Mouse (Mus musculus) R1 (cell line): ENCODE measurements around the gene Ppp1r16b.
"Not testable (repeated sequence)": the region's sequence is repeated elsewhere in the genome, so short reads cannot be mapped to it uniquely, and the experiment has no call there.

ENCODE experiments used
- DNase-seq: peaks from one replicate; pipeline ENCODE4 v3.0.0-alpha.2; 2018; ENCODE audit warnings: low read depth, low spot score

Ppp1r16b gene

DNA sequence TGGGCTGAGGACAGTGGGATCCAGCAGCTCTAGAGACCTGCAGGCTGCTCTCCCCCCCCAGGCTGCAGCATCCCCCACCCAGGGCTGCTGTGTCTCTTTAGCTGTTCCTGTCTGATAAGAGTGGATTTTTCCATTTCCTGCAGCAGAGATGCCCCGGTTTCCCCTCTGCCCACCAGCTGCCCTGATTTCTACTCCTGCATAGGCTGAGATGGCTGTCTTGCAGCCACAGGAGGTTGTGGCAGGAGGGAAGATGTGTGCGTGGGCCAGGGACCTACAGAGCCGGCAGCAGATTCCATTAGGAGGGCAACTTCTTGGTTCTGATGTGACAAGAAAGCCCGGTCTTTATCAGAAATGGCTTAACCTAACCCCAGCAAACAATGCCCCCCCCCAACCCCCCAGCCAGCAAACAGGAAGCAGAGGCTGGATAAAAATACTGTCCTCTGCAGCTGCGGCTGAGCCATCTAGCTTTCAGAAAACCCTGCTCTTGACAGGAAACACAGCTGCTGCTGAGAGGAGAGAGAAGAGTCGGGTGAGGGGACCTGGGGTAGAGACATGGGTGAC lies 57.9 kb downstream of the Ppp1r16b start:
- no peak for DNase-seq

DNA sequence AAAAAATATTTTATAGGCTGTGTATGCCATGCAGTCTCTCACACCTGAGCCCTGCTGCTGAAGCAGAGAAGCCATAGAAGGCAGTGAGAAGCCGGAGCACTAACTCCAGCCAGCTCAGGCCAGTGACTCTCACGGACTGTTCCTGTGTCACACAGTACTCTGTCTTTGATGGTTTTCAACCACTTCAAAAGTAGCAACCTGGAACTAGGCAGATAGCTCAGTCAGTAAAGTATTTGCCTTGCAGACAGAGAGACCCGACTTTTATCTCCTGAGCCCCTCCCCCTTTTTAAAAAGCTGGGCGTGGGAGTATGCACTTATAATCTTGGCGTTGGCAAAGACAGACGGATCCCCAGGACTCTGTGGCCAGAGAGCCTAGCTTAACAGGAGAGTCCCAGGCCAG lies 58.6 kb downstream of the Ppp1r16b start:
- DNase-seq: no peak

DNA sequence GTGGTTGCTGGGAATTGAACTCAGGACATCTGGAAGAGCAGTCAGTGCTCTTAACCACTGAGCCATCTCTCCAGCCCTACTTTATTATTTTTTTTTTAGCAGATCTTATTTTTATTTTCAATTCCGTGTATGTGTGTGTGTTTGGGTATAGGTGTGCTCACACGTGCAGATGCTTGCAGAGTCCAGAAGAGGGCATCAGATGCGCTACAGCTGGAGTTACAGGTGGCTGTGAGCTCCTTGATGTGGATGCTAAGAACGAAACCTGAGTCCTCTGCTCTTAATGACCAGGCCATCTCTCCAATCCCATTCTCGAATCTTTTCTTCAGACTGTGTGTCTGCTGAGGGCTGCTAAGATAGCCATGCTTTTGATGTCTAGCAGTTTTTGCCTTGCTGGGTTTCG lies 61.1 kb downstream of the Ppp1r16b start:
- DNase-seq: peak; percentile 46

DNA sequence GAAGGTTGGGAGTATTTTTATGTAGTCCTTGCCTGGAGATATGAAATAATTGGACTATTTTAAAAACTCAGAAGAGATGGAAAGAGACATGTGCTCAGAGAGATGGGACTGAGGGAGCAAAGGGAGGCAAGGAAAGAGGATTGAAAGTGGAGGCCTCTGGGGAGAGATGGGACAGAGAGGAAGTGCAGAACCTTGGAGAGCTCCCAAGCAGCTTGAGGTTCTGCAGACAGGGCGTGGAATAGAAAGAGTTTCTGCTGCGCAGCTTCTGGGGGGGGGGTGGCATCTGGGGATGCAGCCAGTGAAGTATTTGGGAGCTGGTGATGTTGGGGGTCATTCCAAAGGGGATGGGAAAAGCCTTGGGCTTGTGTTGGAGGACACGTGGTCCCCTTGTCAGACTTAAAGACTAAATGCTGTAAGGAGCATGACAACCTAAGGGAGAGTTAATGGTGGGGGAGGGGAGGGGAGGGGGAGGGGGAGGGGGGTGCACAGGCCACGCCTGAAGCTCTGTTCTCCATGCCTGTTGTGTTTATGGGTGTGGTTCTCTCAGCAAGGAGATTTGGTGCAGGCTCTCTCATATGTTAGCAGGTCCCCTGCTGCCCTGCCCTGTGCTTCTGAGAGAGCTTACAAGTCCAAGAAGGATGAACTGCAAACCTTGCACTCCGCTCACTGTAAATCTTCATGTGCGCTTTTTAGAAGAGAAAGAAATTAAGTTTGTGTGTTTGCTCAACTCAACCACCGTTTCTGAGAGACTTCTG lies 63.0 kb downstream of the Ppp1r16b start:
- DNase-seq: peak; percentile 70

DNA sequence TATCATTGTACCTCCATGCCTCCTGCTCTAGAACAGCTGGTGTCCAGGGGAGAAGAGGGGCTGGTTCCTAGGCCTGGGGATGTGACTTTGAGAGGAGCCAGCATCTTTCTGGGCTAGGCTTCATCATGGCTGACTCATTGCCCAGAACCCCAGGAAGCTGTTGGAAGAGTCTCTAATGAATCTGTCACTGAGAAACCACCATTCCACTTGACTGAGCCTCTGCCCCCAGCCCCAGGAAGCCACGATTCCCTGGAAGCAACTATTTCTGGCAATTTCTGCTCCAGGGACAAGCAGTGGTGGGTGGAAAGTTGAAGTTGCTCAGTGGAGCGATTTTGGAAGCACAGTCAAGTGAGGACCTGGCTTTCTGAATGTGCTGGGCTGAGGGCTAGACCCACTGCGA lies 65.7 kb downstream of the Ppp1r16b start:
- DNase-seq: no peak

DNA sequence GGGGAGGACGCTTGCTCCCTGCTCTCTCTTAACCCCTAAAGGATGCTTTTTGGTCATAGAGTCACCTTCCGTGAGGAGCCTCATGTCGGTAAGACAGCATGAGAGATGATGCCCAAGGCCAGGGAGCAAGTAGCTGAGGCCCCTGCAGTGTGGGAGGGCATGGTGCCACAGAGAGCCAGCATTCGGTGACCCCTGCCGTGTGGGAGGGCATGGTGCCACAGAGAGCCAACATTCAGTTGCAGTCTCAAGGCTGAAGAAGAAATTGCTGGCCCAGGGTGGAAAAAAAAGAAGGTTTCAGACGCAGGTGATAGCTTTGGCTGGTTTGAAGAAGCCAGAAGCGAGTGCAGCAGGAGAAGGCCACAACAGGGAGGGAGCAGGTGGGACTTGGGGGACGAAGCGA lies 67.3 kb downstream of the Ppp1r16b start:
- no peak for DNase-seq

DNA sequence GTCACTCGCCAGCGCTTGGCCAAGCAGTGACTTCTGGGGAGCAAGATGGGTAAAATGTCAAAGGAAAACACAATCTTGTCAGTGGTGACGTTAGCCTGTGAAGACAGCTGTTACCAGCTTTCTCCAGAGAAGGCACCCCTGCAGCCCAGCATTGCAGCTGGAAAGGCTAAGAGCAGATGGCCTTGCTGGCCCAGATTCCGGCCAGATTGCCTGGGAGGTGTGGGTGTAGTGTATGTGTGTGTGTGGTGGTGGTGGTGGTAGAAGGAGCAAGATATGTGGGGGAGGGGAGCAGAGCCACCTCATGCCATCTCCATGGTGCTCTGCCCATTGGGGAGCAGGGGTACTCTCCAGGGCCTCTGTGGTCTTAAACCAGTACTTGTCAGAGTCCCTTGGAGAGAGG lies 67.9 kb downstream of the Ppp1r16b start:
- no peak for DNase-seq

DNA sequence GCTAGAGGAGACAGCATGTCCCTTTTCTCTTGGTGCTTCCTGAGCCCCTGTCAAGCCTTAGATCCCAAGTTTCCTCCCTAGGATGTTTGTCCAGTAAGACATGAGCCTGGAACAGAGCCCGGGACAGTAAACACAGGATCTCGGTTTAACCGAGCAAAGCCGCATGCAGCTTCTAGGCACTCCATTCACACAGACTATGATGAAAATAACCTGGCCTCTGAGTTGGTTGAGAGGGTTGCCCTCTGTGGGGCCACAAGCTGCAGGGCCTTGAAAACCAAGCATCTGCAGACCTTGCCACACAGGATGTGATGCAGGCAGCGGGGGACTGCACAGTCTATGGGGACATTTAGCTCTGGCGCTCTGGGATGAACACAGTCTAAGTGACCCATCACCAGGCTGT lies 68.7 kb downstream of the Ppp1r16b start:
- DNase-seq: no peak

DNA sequence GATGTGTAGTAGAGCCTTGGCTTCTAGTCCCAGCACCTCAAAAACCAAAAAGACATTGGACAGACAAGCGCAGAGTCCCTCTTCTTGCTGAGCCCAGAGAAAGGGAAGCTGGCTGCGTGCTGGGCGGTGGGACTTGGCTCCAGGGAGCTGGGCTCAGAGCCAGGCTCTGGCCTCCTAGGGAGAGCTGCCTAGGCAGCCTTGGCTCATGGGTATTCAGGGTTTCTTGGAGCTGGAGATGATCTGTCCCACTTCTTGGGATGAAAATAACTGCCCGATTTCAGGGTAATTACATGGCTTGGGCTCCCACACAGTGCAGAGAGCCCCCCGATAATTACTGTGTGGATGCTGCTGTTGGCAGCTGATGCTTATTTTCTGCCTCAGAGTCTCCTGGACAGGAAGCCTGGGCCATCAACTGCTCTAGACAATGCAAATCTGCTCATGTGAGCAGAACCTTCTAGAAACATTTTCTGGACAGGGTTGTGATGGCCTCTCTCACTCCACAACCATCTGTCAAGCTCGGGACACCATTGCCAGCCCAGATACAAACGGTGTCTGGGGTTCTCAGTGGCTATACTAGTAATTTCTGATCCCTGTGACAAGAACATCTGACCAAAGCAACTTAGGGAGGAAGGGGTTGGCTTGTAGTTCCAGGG lies 69.4 kb downstream of the Ppp1r16b start:
- DNase-seq: no peak

DNA sequence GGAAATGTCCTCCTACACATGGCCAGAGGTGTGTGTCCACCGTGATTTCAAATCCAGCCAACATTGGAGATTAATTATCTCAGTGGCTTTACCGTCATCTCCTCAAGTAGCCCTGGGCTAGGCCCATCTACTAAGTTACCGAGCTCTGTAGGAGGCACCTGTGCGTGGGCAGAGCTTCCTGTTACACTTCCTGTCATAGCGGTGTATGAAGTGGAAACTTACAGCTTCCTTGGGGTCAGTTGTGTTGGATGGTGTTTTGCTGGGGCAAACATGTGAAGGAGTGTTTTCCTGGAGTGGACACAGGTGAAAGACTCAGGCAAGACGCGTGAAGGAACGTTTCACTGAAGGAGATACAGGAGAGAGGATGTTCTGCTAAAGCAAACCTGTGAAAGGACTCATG lies 70.1 kb downstream of the Ppp1r16b start:
- no peak for DNase-seq

DNA sequence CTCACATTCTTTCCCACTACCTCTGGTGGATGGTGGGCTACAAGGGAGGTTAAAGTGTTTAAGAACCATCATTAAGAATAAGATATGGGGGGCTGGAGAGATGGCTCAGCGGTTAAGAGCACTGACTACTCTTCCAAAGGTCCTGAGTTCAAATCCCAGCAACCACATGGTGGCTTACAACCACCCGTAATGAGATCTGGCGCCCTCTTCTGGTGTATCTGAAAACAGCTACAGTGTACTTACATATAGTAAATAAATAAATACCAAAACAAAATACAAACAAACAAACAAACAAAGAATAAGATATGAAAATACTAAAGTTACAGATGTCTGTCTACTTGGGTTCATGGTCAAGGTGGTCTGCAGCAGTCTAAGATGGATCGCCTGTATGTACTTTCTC lies 71.0 kb downstream of the Ppp1r16b start:
- not testable (repeated sequence) for DNase-seq

DNA sequence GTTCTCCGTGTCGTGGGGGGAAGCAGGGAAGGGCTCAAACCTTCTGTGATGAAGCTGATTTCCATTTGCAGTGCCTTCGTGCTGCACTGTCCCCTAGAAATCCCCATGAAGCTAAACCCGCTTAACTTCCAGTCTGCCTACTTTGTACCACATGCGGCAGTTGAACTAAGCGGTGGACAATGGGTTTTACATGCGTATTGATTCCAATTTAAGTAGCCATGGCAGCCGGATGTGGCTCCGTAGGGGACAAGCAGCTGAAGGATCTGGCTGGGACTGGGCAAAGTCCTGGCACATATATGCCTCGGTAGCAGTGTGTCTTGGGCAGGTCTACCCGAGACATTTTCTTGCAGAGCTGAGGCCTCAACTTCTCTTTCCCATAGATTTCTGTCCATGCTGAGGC lies 73.4 kb downstream of the Ppp1r16b start:
- no peak for DNase-seq

DNA sequence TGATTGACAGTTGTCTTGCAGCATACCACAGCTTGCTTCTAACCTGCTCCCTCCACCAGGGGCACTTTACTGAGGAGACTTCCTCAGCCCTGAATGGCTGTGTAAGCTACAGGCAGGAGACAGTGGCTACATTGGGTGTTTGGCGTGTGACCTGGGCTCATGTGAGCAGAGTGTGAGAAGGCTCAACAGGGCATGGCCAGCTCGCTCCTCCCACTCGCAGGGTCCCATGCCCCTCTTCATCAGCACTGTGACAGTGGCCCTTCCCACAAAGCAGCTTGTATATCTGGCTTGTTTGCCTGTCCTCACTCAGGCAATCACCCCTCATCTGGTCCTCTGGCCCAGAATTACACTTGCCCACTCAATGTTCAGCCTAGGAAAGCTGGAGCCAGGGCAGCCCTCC lies 73.9 kb downstream of the Ppp1r16b start:
- peak; percentile 11 for DNase-seq

DNA sequence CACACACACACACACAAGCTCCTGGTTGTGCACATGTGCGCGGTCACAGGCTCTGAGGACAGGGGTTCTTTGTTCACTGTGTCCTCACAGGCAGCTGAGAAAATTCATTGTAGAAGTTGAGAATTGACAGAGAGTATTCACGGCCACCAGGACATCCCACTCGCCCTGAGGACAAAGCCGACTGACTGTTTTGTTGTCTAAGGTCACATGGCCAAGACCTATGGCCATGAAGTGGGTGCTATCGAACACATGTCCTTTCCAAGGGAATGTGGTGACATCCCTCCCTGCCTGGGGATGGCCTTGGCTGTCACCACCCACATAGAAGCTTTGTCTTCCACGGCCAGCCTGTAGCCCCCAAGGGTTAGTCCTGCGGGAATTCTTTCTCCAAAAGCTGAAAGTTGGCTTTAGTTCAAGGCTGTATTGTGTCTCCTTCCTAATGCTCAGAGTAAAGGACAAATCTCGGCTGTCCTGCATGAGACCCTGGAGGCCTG lies 75.9 kb downstream of the Ppp1r16b start:
- DNase-seq: no peak

DNA sequence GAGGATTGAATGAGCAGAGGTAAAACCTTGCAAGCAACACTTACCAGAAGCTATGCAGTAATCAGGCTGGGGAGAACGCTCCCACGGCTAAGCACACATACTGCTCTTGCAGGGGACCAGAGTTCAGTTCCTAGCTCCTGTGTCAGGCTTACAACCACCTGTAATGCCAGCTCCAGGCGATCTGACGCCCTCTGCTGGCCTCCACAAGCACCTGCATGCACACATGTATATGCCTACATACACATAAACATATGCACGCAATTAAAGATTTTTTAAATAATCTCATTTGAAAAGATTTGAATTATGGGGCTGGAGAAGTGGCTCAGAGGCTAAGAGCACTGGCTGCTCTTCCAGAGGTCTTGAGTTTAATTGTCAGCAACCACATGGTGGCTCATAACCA lies 77.2 kb downstream of the Ppp1r16b start:
- DNase-seq: peak; percentile 13

DNA sequence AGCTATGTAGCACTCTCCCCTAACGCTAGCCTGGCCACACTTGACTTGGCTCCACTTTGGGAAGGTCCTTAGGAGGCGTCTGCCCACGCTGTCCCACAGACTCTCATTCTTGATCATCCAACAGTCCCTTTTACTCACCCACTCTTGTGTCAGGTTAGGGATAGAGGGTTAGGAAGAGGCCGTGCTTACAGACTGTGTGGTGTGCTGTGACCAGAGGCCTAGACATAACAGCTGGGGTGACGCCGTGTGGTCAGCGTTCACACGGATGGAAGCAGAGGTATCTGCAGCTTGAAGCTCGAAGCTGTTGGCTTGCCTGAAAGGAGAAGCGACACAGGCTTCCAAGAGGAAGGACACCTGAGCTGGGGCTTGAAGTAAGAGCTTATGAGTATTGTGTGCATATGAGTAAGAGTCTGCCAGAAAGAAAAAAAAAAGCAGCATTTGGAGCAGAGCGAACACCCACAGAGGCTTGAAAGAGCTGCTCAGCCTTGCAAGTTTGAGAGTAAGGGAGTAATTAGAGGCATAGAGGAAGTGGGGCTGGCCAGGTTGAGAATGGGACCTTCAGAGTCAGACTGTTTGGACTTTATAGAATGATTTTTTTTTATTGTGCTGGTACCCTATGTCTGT lies 78.4 kb downstream of the Ppp1r16b start:
- DNase-seq: no peak

DNA sequence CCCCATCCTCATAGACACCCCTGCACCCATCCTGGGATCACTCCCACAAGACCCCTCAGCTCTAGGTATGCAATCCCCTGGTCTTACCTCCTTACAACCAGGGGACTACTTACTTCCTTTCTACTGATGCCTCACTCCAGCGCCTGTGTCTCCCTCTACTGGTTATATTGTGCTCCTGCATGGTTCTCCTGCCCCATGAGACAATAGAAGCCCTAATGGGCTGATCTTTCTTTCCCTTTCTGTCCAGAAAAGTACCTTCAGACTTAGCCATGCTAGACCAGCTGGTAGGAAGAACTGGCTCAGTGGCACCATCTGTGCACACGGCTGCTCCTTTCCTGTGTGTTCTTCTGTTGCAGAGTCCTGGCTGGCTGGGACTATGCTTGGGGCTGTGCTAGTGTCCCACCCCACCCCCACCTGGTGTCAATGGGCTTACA lies 79.9 kb downstream of the Ppp1r16b start:
- DNase-seq: peak; percentile 74

DNA sequence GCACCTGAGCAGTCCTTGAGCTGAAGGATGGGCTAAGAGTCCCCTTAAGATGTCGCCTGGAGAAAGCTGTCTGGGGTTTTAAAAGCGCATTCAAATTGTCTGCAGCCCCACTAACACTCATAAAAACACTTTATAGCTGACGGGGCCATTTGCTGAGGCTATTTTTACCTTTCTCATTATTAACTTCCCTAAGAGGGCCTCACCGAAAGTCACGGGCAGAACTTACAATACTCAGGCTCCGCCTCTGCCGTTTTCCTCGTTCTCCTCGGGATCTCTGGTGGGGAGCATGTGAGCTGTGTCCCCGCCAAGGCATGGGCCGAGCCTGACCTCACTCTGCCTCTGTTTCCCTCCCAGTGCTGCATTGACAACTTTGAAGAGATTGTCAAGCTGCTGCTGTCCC lies 81.0 kb downstream of the Ppp1r16b start:
- DNase-seq: no peak

DNA sequence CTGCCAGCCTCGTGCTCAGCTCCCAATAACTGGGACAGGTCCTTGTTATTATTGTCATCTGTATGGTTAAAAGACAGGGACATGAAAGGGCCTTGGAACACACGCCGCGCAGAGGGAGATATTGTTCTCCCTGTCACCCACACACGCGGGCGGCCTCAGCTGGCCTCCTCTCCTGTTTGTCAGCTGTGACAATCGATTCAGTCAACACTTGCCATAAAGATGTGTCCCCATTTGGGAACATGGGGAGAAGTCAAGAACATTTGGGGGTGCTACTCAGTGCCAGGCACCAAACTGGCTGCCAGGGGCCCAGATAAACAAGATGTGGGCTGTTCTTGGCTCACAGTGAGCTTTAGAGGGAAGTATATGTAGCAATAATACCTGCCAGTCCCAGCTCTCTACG lies 84.2 kb downstream of the Ppp1r16b start:
- DNase-seq: no peak

DNA sequence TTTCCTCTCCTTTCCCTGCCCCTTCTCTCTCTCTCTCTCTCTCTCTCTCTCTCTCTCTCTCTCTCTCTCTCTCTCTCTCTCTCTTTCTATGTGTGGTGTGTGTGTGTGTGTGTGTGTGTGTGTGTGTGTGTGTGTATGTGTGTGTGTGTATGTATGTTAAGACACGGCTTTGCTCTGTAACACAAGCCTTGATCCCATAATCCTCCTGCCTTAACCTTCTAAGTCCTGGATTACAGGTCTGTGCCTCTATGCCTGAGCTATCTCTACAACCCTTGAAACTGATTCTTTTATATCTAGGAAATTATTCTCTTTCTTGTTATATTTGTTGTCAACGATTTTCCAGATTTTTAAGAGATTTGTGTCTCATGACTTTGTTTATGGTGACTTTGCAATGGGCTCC lies 95.0 kb downstream of the Ppp1r16b start:
- no peak for DNase-seq

DNA sequence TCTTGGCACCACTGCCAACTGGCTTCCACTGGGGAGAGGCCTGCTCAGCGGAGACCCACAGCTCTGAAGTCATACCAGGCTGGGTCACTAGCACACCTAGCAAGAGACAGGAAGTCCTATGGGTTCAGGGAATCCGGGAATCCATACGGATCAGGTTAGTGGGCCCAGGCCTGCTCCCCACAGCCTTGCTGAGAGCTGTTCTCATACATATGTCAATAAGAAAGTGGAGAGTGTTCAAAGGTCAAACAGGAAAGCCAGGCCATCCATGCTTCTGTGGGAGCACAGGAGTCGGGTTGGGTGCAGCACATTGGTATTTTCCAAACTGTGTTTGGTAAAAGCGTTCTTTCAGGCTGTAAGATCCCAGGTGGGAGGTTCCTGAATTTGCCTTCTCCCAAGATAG lies 97.1 kb downstream of the Ppp1r16b start:
- no peak for DNase-seq

DNA sequence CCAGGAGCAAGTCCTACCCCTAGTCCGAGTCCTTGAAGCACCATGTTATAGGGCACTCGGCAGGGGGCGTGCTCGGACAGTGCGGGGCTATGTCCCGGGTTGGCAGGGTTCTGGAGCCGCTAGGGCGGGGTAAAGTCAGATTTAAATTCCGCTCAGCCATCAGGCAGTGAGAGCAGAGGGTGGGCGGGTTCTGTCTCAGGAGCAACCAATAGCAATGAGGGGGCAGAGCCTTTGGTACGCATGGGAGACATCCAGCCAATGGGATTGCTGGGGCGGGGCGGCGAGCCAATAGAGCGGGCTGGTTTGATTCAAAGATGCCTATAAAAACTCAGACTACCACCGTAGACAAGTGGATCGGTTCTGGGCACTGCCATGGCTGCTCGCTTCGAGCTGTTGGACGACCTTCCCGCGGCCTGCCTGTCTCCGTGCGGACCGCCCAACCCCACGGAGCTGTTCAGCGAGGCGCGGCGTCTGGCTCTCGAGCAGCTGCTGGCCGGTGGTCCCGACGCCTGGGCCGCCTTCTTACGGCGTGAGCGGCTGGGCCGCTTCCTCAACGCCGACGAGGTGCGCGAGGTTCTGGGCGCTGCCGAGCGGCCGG lies 102.6 kb downstream of the Ppp1r16b start, which contains the start of gene Fam83d:
Fam83d (plus strand) TSS at position 352 of the 598 bp plus-strand sequence.
- DNase-seq: peak; percentile 98
